ENCODE assay signal across 9 mouse cellular contexts in the genomic region with DNA sequence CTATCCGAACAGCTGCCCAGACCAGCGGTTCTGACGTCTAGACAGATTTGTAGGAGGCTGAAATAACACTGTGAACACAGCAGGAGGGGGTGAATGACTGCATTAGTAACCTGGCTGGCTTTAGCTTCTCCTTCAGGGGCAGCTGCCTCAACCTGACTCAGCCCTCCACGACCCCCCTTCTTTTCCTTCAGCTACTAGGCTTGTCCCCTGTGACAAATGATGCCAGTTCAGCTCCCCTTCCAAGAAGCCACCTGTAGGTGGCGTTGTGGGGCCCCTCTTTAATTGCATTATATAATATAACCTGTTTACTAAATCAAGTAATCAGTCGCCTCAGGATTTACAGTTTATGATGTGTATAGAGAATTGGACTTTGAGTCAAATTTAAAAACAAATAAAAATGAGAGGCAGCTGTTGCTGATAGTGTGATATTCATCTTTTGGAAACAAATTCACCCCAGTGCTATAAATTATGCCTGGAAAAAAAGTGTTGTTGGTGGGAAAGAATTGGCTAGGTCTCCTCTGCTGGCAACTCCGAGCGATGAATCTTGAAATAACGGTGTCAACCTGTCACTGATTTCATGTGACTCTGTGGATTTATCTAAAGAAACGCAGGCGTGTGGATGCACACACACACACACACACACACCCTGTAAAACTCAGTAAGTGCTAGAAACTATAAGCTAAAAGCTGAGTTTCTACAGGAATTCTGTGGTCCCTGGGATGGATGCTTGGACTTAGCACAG.
DNase-seq lines count a peak whose midpoint lies in the region; ATAC-seq lines count a peak whose summit lies in the region.
"Had no signal": no experiment of that assay in that cellular context is flagged by ENCODE, and none has a peak within 500 bp of the region (broad histone marks: within the 10 kb centered on the region; RNA-seq: fewer than 3 reads in every experiment).

No protein-coding gene starts in this region.

- H3K4me1 ChIP-seq in midbrain, embryonic 14.5 days (ENCODE audit: control insufficient read depth, insufficient read depth, low read length), result 0 out of 2 replicates have a peak, but pooled peaks cover 2% of the 10 kb centered on the region
- peaks cover 14% of the 10 kb centered on the region for H3K4me1 ChIP-seq in midbrain, embryonic 16.5 days (ENCODE audit: control insufficient read depth, insufficient read depth, low read length)

- WGBS in midbrain, embryonic 14.5 days, result 58% methylated on average over 11 of the region's 11 CpGs
- WGBS in midbrain, embryonic 16.5 days, result 60% methylated on average over 11 of the region's 11 CpGs

- H3K4me3 ChIP-seq in midbrain, embryonic 14.5 days (replicated peaks; ENCODE audit: low read depth, low read length), result no peak overlapping the region
- no peak overlapping the region for H3K4me3 ChIP-seq in midbrain, embryonic 16.5 days (ENCODE audit: low read depth, low read length)
- H3K4me3 ChIP-seq: erythroblast, embryonic 14.5 days had no signal

- no peak overlapping the region for H3K9ac ChIP-seq in midbrain, embryonic 14.5 days (replicated peaks; ENCODE audit: low read length)
- no peak overlapping the region for H3K9ac ChIP-seq in midbrain, embryonic 16.5 days (ENCODE audit: low read depth, low read length)

- H3K4me2 ChIP-seq in midbrain, embryonic 14.5 days (ENCODE audit: low read length), result no peak overlapping the region
- no peak overlapping the region for H3K4me2 ChIP-seq in midbrain, embryonic 16.5 days (ENCODE audit: low read length)

- H3K36me3 ChIP-seq in midbrain, embryonic 14.5 days (ENCODE audit: control insufficient read depth, insufficient read depth, low read length), result no peaks in the 10 kb centered on the region
- no peaks in the 10 kb centered on the region for H3K36me3 ChIP-seq in midbrain, embryonic 16.5 days (ENCODE audit: control insufficient read depth, insufficient read depth, low read length)

- peak; percentile 60 to 82 for DNase-seq in frontal cortex, adult 2 months (ENCODE audit: extremely low spot score in 1 of 2, low spot score in 1 of 2)
- DNase-seq in frontal cortex, postnatal 10 days (ENCODE audit: low spot score in 2 of 2), result no peak
- peak; percentile 55 for DNase-seq in midbrain, embryonic 14.5 days
- peak; percentile 53 to 71 for DNase-seq in cerebellum, postnatal 25 days
- peak; percentile 50 to 76 for DNase-seq in left cerebral cortex, adult 9 months (ENCODE audit: low spot score in 2 of 2)
- DNase-seq in thymus, postnatal 0 days (ENCODE audit: low spot score), result no peak
- no peak for DNase-seq in adipocyte (ENCODE audit: low spot score)

- no peaks in the 10 kb centered on the region for H3K27me3 ChIP-seq in midbrain, embryonic 14.5 days (ENCODE audit: control insufficient read depth, insufficient read depth, low read length)
- no peaks in the 10 kb centered on the region for H3K27me3 ChIP-seq in midbrain, embryonic 16.5 days (ENCODE audit: control insufficient read depth, insufficient read depth, low read depth, low read length)

- ATAC-seq in midbrain, embryonic 14.5 days (ENCODE audit: low FRiP score, low TSS enrichment), result no peak
- ATAC-seq in midbrain, embryonic 16.5 days, result no peak

- H3K9me3 ChIP-seq in midbrain, embryonic 14.5 days (ENCODE audit: control insufficient read depth, low read length), result no peaks in the 10 kb centered on the region
- H3K9me3 ChIP-seq in midbrain, embryonic 16.5 days (replicated peaks; ENCODE audit: control insufficient read depth, low read length, poor library complexity, severe bottlenecking), result no peaks in the 10 kb centered on the region

- H3K27ac ChIP-seq in midbrain, embryonic 14.5 days (replicated peaks; ENCODE audit: low read depth, low read length), result no peak overlapping the region
- no peak overlapping the region for H3K27ac ChIP-seq in midbrain, embryonic 16.5 days (ENCODE audit: low read length)

Comparison
In these comparisons a context has a peak if more than half of its experiments do, and no peak if none do; other contexts are left out.
1. DNase-seq: peak in frontal cortex, adult 2 months (2 of 2), midbrain, embryonic 14.5 days (single experiment), cerebellum, postnatal 25 days (2 of 2) and left cerebral cortex, adult 9 months (2 of 2); none in frontal cortex, postnatal 10 days (0 of 2), thymus, postnatal 0 days (single experiment) and adipocyte (single experiment).